ENCODE assay signal across 7 mouse cellular contexts in genomic region chr5:34170726-34171125, GRCm38 (mm10). TPM values are rescaled to one million over a fixed set of nuclear protein-coding genes. Genes with fewer than 3 reads are reported as not detected.
DNase-seq lines count a peak whose midpoint lies in the region; ATAC-seq and TF ChIP-seq lines count a peak whose summit lies in the region.

No protein-coding gene starts in this region.

- no peaks in the 10 kb centered on the region for H3K9me3 ChIP-seq in hindbrain, embryonic 15.5 days
- H3K9me3 ChIP-seq in hindbrain, embryonic 16.5 days (ENCODE audit: control insufficient read depth, low read length): no peaks in the 10 kb centered on the region
- H3K9me3 ChIP-seq in CH12.LX (replicated peaks; ENCODE audit: low read length): no peaks in the 10 kb centered on the region
- H3K9me3 ChIP-seq in limb, embryonic 14.5 days (ENCODE audit: control insufficient read depth, low read length): no peaks in the 10 kb centered on the region
- H3K9me3 ChIP-seq in midbrain, embryonic 15.5 days: no peaks in the 10 kb centered on the region

- peaks cover 19% of the 10 kb centered on the region for H3K4me1 ChIP-seq in hindbrain, embryonic 15.5 days (replicated peaks)
- H3K4me1 ChIP-seq in hindbrain, embryonic 16.5 days (ENCODE audit: control insufficient read depth, insufficient read depth, low read depth, low read length): peaks cover 7% of the 10 kb centered on the region
- peaks cover 0 to 13% of the 10 kb centered on the region in 2 experiments; a peak in 2 of 4 replicates for H3K4me1 ChIP-seq in CH12.LX (ENCODE audit: control insufficient read depth in 1 of 2, insufficient read depth in 2 of 2)
- H3K4me1 ChIP-seq in bone marrow macrophage, adult 2 months (ENCODE audit: control insufficient read depth, insufficient read depth, low read length): peaks cover 36% of the 10 kb centered on the region
- H3K4me1 ChIP-seq in limb, embryonic 14.5 days (ENCODE audit: control insufficient read depth, insufficient read depth, low read length): peaks cover 9% of the 10 kb centered on the region; the same call in 1 of the 2 replicates
- H3K4me1 ChIP-seq in midbrain, embryonic 15.5 days: peaks cover 19% of the 10 kb centered on the region

- no peak overlapping the region for H3K9ac ChIP-seq in hindbrain, embryonic 15.5 days
- H3K9ac ChIP-seq in hindbrain, embryonic 16.5 days (ENCODE audit: low read depth, low read length): no peak overlapping the region
- H3K9ac ChIP-seq in CH12.LX (ENCODE audit: insufficient read depth, low read depth): no peak overlapping the region
- no peak overlapping the region for H3K9ac ChIP-seq in limb, embryonic 14.5 days (ENCODE audit: low read depth, low read length, severe bottlenecking)
- no peak overlapping the region for H3K9ac ChIP-seq in midbrain, embryonic 15.5 days

- in situ Hi-C loops in CH12.LX (cut with MboI; ENCODE audit: low pct_ligation_motif_present, low pct_unique_long_range_greater_than_20kb, low sequenced_read_pairs): no loop called here

- no peaks in the 10 kb centered on the region for H3K27me3 ChIP-seq in hindbrain, embryonic 15.5 days
- no peaks in the 10 kb centered on the region for H3K27me3 ChIP-seq in hindbrain, embryonic 16.5 days (replicated peaks; ENCODE audit: control insufficient read depth, insufficient read depth, low read length)
- H3K27me3 ChIP-seq in CH12.LX (replicated peaks): no peaks in the 10 kb centered on the region
- H3K27me3 ChIP-seq in limb, embryonic 14.5 days (ENCODE audit: control insufficient read depth, insufficient read depth, low read length): no peaks in the 10 kb centered on the region
- no peaks in the 10 kb centered on the region for H3K27me3 ChIP-seq in midbrain, embryonic 15.5 days (replicated peaks)

- no peak for TF ChIP-seq POLR2A in CH12.LX (IDR thresholded peaks at IDR 0.05; ENCODE audit: low read depth, low read length)
- no peak for TF ChIP-seq POLR2A in bone marrow macrophage, adult 2 months (IDR thresholded peaks at IDR 0.05; ENCODE audit: borderline replicate concordance, low read depth, low read length)
- no peak for TF ChIP-seq POLR2A in limb, embryonic 14.5 days (IDR thresholded peaks at IDR 0.05; ENCODE audit: borderline replicate concordance, extremely low read depth, insufficient read depth, insufficient read length)

- H3K79me2 ChIP-seq in CH12.LX (replicated peaks; ENCODE audit: control insufficient read depth, extremely low read depth, insufficient read depth, poor library complexity, severe bottlenecking): peaks cover 16% of the 10 kb centered on the region

- TF ChIP-seq RAD21 in CH12.LX (IDR thresholded peaks at IDR 0.05; ENCODE audit: low read depth, low read length): no peak

- TF ChIP-seq EP300 in CH12.LX (IDR thresholded peaks at IDR 0.05; ENCODE audit: low read length): no peak

- WGBS in hindbrain, embryonic 15.5 days: 74% methylated on average over 4 of the region's 4 CpGs
- 79% methylated on average over 4 of the region's 4 CpGs for WGBS in hindbrain, embryonic 16.5 days
- 82% methylated on average over 4 of the region's 4 CpGs for WGBS in limb, embryonic 14.5 days
- WGBS in midbrain, embryonic 15.5 days: 73% methylated on average over 4 of the region's 4 CpGs

- H3K27ac ChIP-seq in hindbrain, embryonic 15.5 days (replicated peaks): peak overlapping the region; percentile 65
- H3K27ac ChIP-seq in hindbrain, embryonic 16.5 days (ENCODE audit: low read depth, low read length): no peak overlapping the region
- no peak overlapping the region for H3K27ac ChIP-seq in CH12.LX (ENCODE audit: insufficient read depth, low read depth)
- peak overlapping the region; percentile 100 for H3K27ac ChIP-seq in bone marrow macrophage, adult 2 months (ENCODE audit: insufficient read depth, low read depth, low read length)
- 0 out of 2 replicates have a peak overlapping the region, but pooled peaks have one; percentile 20 for H3K27ac ChIP-seq in limb, embryonic 14.5 days (replicated peaks; ENCODE audit: low read depth, low read length)
- H3K27ac ChIP-seq in midbrain, embryonic 15.5 days: no peak overlapping the region

- dilution Hi-C loops in CH12.LX (cut with MboI; ENCODE audit: extremely low pct_ligation_motif_present, extremely low pct_unique_long_range_greater_than_20kb, low sequenced_read_pairs): no loop called here

- peaks cover 24% of the 10 kb centered on the region for H3K36me3 ChIP-seq in hindbrain, embryonic 15.5 days
- H3K36me3 ChIP-seq in hindbrain, embryonic 16.5 days (ENCODE audit: control insufficient read depth, insufficient read depth, low read length): peaks cover 13% of the 10 kb centered on the region; the same call in 1 of the 2 replicates
- peaks cover 0 to 6% of the 10 kb centered on the region in 2 experiments for H3K36me3 ChIP-seq in CH12.LX (replicated peaks in 1 of 2; ENCODE audit: control insufficient read depth in 1 of 2, insufficient read depth in 1 of 2, low read length in 1 of 2)
- peaks cover 27% of the 10 kb centered on the region for H3K36me3 ChIP-seq in limb, embryonic 14.5 days (ENCODE audit: control insufficient read depth, insufficient read depth, low read length)
- H3K36me3 ChIP-seq in midbrain, embryonic 15.5 days (replicated peaks): peaks cover 10% of the 10 kb centered on the region

- no peak overlapping the region for H3K4me2 ChIP-seq in hindbrain, embryonic 15.5 days
- no peak overlapping the region for H3K4me2 ChIP-seq in hindbrain, embryonic 16.5 days (ENCODE audit: low read length)
- no peak overlapping the region for H3K4me2 ChIP-seq in CH12.LX (ENCODE audit: insufficient read depth, low read depth, poor library complexity, severe bottlenecking)
- H3K4me2 ChIP-seq in limb, embryonic 14.5 days (replicated peaks; ENCODE audit: low read depth, low read length, severe bottlenecking): no peak overlapping the region
- no peak overlapping the region for H3K4me2 ChIP-seq in midbrain, embryonic 15.5 days

- no peak for TF ChIP-seq CTCF in CH12.LX (conservative IDR thresholded peaks at IDR 0.05 in 1 of 2, IDR thresholded peaks at IDR 0.05 in 1 of 2; ENCODE audit: low read depth in 2 of 2, low read length in 2 of 2)
- no peak for TF ChIP-seq CTCF in bone marrow macrophage, adult 2 months (IDR thresholded peaks at IDR 0.05; ENCODE audit: low read depth, low read length)

- ATAC-seq in hindbrain, embryonic 15.5 days (ENCODE audit: low FRiP score, low read depth): no peak
- no peak for ATAC-seq in hindbrain, embryonic 16.5 days
- no peak for ATAC-seq in limb, embryonic 14.5 days (ENCODE audit: low FRiP score, low read depth)
- ATAC-seq in midbrain, embryonic 15.5 days (replicated peaks): no peak

- no peak overlapping the region for H3K4me3 ChIP-seq in hindbrain, embryonic 15.5 days
- H3K4me3 ChIP-seq in hindbrain, embryonic 16.5 days (ENCODE audit: low read length): no peak overlapping the region
- no peak overlapping the region for H3K4me3 ChIP-seq in CH12.LX (replicated peaks in 1 of 3; ENCODE audit: low read depth in 2 of 3, low read length in 2 of 3, poor library complexity in 1 of 3)
- peak overlapping the region; percentile 37 for H3K4me3 ChIP-seq in bone marrow macrophage, adult 2 months (ENCODE audit: insufficient read depth, low read length)
- no peak overlapping the region for H3K4me3 ChIP-seq in limb, embryonic 14.5 days (replicated peaks; ENCODE audit: low read length)
- H3K4me3 ChIP-seq in midbrain, embryonic 15.5 days: no peak overlapping the region

- no peak for DNase-seq in CH12.LX (ENCODE audit: extremely low read depth)
- DNase-seq in limb, embryonic 14.5 days (ENCODE audit: low spot score): no peak
- DNase-seq in right cerebral cortex, postnatal 4 days: no peak

TF ChIP-seq in CH12.LX, 34 proteins besides CTCF, POLR2A, EP300 and RAD21:
- TF ChIP-seq MAFK (IDR thresholded peaks at IDR 0.05; ENCODE audit: insufficient replicate concordance, low read length): peak; percentile 83
- no peak for TF ChIP-seq ELF1 (IDR thresholded peaks at IDR 0.05; ENCODE audit: low read depth, low read length)
TF ChIP-seq in CH12.LX: peak in this region for 1.

RNA-seq across cellular contexts. Expression of gene Haus3, which starts 1.4 kb away (rescaled TPM):
- polyA plus RNA-seq in hindbrain, embryonic 15.5 days (2015; fragmentation: Nextera tagmentation; extraction: Ambion mirVana): 13.5 and 14.5 TPM in 2 replicates
- polyA plus RNA-seq in hindbrain, embryonic 16.5 days (2015; fragmentation: Nextera tagmentation; extraction: Ambion mirVana): 13.8 and 14.2 TPM in 2 replicates
- total RNA-seq in CH12.LX (2012; rRNA removed) (16.0 and 23.4 TPM in 2 replicates), CH12.LX (2014; rRNA removed) (66.0 and 93.1 TPM in 2 replicates)
- 51.5 and 53.4 TPM in 2 replicates for polyA plus RNA-seq in CH12.LX (2012; ENCODE audit: insufficient read length, low read depth)
- 25.8 and 33.0 TPM in 2 replicates for polyA plus RNA-seq in bone marrow macrophage, adult 2 months (2012; ENCODE audit: insufficient read depth, insufficient read length, missing spikeins)
- polyA plus RNA-seq in limb, embryonic 14.5 days (2012; rRNA removed): 8.0 and 12.4 TPM in 2 replicates
- 24.5 and 25.5 TPM in 2 replicates for polyA plus RNA-seq in limb, embryonic 14.5 days (2014; fragmentation: Nextera tagmentation; extraction: Ambion mirVana)
- polyA plus RNA-seq in midbrain, embryonic 15.5 days (2015; fragmentation: Nextera tagmentation; extraction: Ambion mirVana): 11.7 and 11.9 TPM in 2 replicates

RNA-seq across cellular contexts. Expression of gene Poln, which starts 1.5 kb away (rescaled TPM):
- polyA plus RNA-seq in hindbrain, embryonic 15.5 days (2015; fragmentation: Nextera tagmentation; extraction: Ambion mirVana): 0.45 and 0.77 TPM in 2 replicates
- 0.20 and 0.52 TPM in 2 replicates for polyA plus RNA-seq in hindbrain, embryonic 16.5 days (2015; fragmentation: Nextera tagmentation; extraction: Ambion mirVana)
- total RNA-seq in CH12.LX (2012; rRNA removed): 0.25 and 0.55 TPM in 2 replicates
- 0.12 and 0.39 TPM in 2 replicates for total RNA-seq in CH12.LX (2014; rRNA removed)
- polyA plus RNA-seq in CH12.LX (2012; ENCODE audit: insufficient read length, low read depth): 0.45 and 0.64 TPM in 2 replicates
- 0.56 and 1.5 TPM in 2 replicates for polyA plus RNA-seq in bone marrow macrophage, adult 2 months (2012; ENCODE audit: insufficient read depth, insufficient read length, missing spikeins)
- polyA plus RNA-seq in limb, embryonic 14.5 days (2012; rRNA removed): 0.79 and 1.7 TPM in 2 replicates
- 0.97 and 1.3 TPM in 2 replicates for polyA plus RNA-seq in limb, embryonic 14.5 days (2014; fragmentation: Nextera tagmentation; extraction: Ambion mirVana)
- 0.27 and 0.52 TPM in 2 replicates for polyA plus RNA-seq in midbrain, embryonic 15.5 days (2015; fragmentation: Nextera tagmentation; extraction: Ambion mirVana)

RNA-seq across cellular contexts. Expression of gene Mxd4, which starts 16.8 kb away (rescaled TPM):
- polyA plus RNA-seq in hindbrain, embryonic 15.5 days (2015; fragmentation: Nextera tagmentation; extraction: Ambion mirVana): 33.5 and 34.2 TPM in 2 replicates
- polyA plus RNA-seq in hindbrain, embryonic 16.5 days (2015; fragmentation: Nextera tagmentation; extraction: Ambion mirVana): 31.0 and 33.9 TPM in 2 replicates
- total RNA-seq in CH12.LX (2012; rRNA removed): 6.0 and 6.2 TPM in 2 replicates
- total RNA-seq in CH12.LX (2014; rRNA removed): 5.4 and 6.0 TPM in 2 replicates
- 4.8 and 7.6 TPM in 2 replicates for polyA plus RNA-seq in CH12.LX (2012; ENCODE audit: insufficient read length, low read depth)
- 112 and 116 TPM in 2 replicates for polyA plus RNA-seq in bone marrow macrophage, adult 2 months (2012; ENCODE audit: insufficient read depth, insufficient read length, missing spikeins)
- polyA plus RNA-seq in limb, embryonic 14.5 days (2012; rRNA removed): 89.7 and 125 TPM in 2 replicates
- polyA plus RNA-seq in limb, embryonic 14.5 days (2014; fragmentation: Nextera tagmentation; extraction: Ambion mirVana): 46.6 and 52.2 TPM in 2 replicates
- 35.0 and 38.1 TPM in 2 replicates for polyA plus RNA-seq in midbrain, embryonic 15.5 days (2015; fragmentation: Nextera tagmentation; extraction: Ambion mirVana)

Comparison
In these comparisons a context has a peak if more than half of its experiments do, and no peak if none do; other contexts are left out.
1. H3K27ac ChIP-seq: peak in hindbrain, embryonic 15.5 days (single experiment), bone marrow macrophage, adult 2 months (single experiment) and limb, embryonic 14.5 days (single experiment); none in hindbrain, embryonic 16.5 days (single experiment), CH12.LX (single experiment) and midbrain, embryonic 15.5 days (single experiment).